Mouse (Mus musculus) CD4-positive, CD25-positive, alpha-beta regulatory T cell, adult 9 weeks (primary cell): ENCODE data around the gene Olfr1152. TPM values are rescaled to one million over a fixed set of nuclear protein-coding genes. Genes with fewer than 3 reads are reported as not detected.

ENCODE experiments used
- polyA plus RNA-seq: library from polyadenylated mRNA; unstranded; fragments of 100-300 nt; shearing (Covaris generic); gene quantifications from one replicate; pipeline ENCODE4 v1.2.1, GENCODE M21; 2017

The Olfr1152 gene
- 0.04 TPM for polyA plus RNA-seq

DNA sequence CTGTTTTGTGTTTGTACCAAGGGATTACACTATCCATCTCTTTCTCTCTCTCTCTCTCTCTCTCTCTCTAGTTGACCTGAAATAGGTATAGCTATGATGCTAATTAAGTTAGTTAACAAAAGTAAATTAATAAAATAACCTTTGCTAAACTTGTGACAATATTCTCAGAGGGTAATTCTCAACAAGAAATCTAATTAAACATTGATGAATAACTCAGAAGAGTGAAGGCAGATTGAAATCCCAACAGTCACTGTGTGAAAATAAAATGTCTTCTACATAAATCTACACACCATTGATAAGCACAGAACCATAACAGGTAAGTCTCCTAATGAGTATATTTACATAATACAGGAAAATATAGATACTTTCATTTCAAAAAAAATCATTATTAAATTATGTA lies at the start of gene Olfr1152:
TSS of gene Olfr1152 (plus strand) at position 301 of the 400 bp plus-strand sequence.

DNA sequence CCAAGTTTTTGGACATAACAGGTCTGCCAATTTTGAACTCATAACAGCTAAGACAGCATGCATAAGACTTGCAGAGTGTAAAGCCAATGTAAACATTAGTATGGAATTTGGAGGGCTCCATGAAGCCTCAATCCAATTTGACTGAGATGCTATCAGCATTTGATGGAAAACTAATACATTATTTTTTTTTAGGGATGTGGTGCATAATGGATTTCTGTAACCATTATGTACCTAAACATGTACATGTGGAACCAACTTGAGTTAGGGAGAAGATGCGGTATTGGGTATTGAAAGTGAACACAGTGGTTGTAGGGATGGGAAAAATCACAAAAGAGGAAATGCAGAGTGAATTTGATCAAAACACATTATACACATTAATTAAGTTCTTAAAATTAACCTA lies 36.1 kb upstream of the Olfr1152 start, which contains the start of gene Olfr1148:
TSS of gene Olfr1148 (plus strand) at position 301 of the 400 bp plus-strand sequence.

DNA sequence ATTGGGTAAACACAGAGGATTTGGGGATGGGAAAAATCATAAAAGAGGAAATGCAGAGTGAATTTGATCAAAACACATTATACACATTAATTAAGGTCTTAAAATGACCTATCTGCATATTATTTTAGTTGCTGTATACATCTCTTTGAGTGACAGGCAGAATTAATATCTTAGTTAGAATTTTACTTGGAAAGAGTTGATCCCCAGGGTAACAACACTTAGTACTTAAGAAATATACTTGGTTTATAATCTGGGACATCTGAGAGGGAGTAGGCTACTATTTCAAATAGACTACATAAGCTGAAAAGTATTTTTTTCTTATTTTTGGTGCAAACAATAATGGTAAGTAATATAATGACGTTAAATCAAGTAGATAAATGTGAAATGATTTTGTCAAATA lies 22.6 kb upstream of the Olfr1152 start, which contains the start of gene Olfr1150-ps1:
TSS of gene Olfr1150-ps1 (plus strand) at position 301 of the 400 bp plus-strand sequence.

DNA sequence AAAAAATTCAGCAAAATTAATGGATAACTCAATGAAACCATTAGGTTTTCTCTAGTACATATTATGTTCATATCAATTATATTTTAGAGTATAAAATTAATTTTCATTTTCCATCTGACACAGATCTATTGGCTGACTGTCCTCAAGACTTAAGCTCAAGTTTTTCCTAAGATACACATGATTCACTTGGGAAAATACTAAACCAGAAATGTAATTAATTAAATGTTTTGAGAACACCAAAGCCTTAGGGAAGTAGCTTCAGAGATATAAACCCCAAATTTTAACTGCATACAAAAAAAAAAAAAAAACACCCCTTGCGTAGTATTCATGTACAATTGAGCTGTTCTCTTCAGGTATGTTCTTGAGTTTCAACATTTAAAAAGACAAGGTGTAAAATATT lies 10.7 kb upstream of the Olfr1152 start, which contains the start of gene Olfr1151:
TSS of gene Olfr1151 (plus strand) at position 301 of the 400 bp plus-strand sequence.

DNA sequence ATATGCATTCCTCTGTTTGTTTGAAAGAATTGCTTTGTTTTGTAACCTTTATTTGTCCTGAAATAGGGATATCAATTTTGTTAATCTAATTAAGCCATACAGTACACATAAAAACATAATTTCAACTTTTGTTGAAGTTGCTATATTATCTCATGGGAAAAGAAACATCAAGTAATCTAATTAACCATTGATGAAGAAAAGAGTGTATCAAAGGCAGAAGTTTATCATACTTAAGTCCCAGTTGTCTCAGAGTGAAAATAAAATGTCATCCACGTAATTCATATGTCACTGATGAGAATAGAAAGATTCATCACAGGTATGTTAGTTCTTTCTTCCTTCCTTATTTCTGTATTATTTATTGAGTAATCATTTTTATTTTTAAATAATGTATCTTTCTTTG lies 28.4 kb downstream of the Olfr1152 start, which contains the start of gene Olfr1153:
TSS of gene Olfr1153 (plus strand) at position 301 of the 400 bp plus-strand sequence.

DNA sequence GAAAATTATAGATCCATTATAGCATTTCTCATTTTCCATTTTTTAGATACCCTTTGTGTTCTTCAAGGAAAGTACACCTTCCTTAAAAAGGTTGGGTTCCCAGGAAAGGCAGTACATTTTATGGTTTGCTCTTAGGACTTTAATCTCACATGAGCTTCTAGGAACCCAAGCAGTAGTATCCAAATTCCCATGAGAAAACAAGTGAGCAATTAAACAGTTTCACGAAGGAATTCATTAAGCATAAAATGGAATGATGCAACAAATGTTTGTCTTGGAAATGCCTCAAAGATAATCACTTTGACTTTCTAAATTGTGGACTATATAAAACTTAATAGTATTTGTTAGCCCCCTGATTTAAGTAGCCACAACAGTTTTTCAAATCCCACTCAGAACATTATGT lies 38.8 kb downstream of the Olfr1152 start, which contains the start of gene Olfr1154:
TSS of gene Olfr1154 (minus strand) at position 101 of the 400 bp plus-strand sequence.

Other genes starting within 250 kb of the Olfr1152 start
- not detected for gene Olfr1131, start 239.4 kb upstream of the Olfr1152 start, polyA plus RNA-seq
- gene Olfr1132, start 229.0 kb upstream of the Olfr1152 start, polyA plus RNA-seq: not detected
- gene Olfr1133, start 219.1 kb upstream of the Olfr1152 start, polyA plus RNA-seq: not detected
- not detected for gene Olfr1134, start 208.0 kb upstream of the Olfr1152 start, polyA plus RNA-seq
- gene Olfr1135, start 192.8 kb upstream of the Olfr1152 start, polyA plus RNA-seq: not detected
- gene Olfr1136, start 172.5 kb upstream of the Olfr1152 start, polyA plus RNA-seq: not detected
- gene Olfr1137, start 153.3 kb upstream of the Olfr1152 start, polyA plus RNA-seq: not detected
- gene Olfr1138, start 126.5 kb upstream of the Olfr1152 start, polyA plus RNA-seq: not detected
- not detected for gene Olfr1140, start 122.7 kb upstream of the Olfr1152 start, polyA plus RNA-seq
- gene Olfr1141, start 112.5 kb upstream of the Olfr1152 start, polyA plus RNA-seq: not detected
- gene Olfr152, start 87.0 kb upstream of the Olfr1152 start, polyA plus RNA-seq: not detected
- gene Olfr1143, start 65.9 kb upstream of the Olfr1152 start, polyA plus RNA-seq: not detected
- gene Olfr1145, start 56.7 kb upstream of the Olfr1152 start, polyA plus RNA-seq: not detected
- not detected for gene Olfr1148, start 36.0 kb upstream of the Olfr1152 start, polyA plus RNA-seq
- not detected for gene Olfr1150-ps1, start 22.5 kb upstream of the Olfr1152 start, polyA plus RNA-seq
- gene Olfr1151, start 10.6 kb upstream of the Olfr1152 start, polyA plus RNA-seq: not detected
- gene Olfr1153, start 28.5 kb downstream of the Olfr1152 start, polyA plus RNA-seq: not detected
- gene Olfr1154, start 38.7 kb downstream of the Olfr1152 start, polyA plus RNA-seq: not detected
- gene Olfr1155, start 78.6 kb downstream of the Olfr1152 start, polyA plus RNA-seq: not detected
- 0.11 TPM for gene Olfr1156, start 86.6 kb downstream of the Olfr1152 start, polyA plus RNA-seq
- gene Olfr1157, start 101.8 kb downstream of the Olfr1152 start, polyA plus RNA-seq: not detected
- not detected for gene Olfr74, start 108.2 kb downstream of the Olfr1152 start, polyA plus RNA-seq
- not detected for gene Olfr1158, start 123.6 kb downstream of the Olfr1152 start, polyA plus RNA-seq
- not detected for gene Olfr1160, start 141.8 kb downstream of the Olfr1152 start, polyA plus RNA-seq
- gene Olfr1161, start 156.3 kb downstream of the Olfr1152 start, polyA plus RNA-seq: not detected
- gene Olfr73, start 171.2 kb downstream of the Olfr1152 start, polyA plus RNA-seq: not detected
- gene Olfr1162, start 184.6 kb downstream of the Olfr1152 start, polyA plus RNA-seq: not detected
- gene Olfr1163, start 205.3 kb downstream of the Olfr1152 start, polyA plus RNA-seq: not detected
- gene Olfr1164, start 227.5 kb downstream of the Olfr1152 start, polyA plus RNA-seq: not detected